Mouse (Mus musculus): ENCODE results near the gene Pom121. TPM values are rescaled to one million over a fixed set of nuclear protein-coding genes. Genes with fewer than 3 reads are reported as not detected.
A peak's percentile ranks its signal among the peaks of the same experiment; 100 is the strongest.

Pom121 gene
- polyA plus RNA-seq, 1 experiment from 2014 or later = 6.9 TPM

DNA sequence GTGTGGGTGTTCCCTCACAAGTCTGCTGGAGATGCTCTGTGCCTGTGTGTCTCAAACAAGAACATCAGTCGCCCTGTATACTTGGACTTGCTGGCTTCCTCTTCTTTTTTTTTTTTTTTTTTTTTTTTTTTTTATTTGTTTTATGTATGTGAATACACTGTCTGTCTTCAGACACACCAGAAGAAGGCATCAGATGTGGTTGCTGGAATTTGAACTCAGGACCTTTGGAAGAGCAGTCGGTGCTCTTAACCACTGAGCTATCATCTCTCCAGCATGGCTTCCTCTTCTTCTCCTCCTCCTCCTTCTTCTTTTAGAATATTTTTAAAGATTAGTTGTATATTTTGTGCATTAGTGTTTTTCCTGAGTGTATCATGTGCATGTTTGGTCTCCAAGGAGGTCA lies 36.8 kb downstream of the Pom121 start:
- Histone ChIP-seq H3K9ac (ENCODE audit: low read depth, low read length) (no peak overlapping the region), H3K4me3 (ENCODE audit: low read length) (no peak overlapping the region), H3K36me3 (ENCODE audit: control insufficient read depth, insufficient read depth, low read length) (no peaks in the 10 kb centered on the region), H3K27ac (ENCODE audit: low read length) (no peak overlapping the region), H3K9me3 (ENCODE audit: control insufficient read depth, low read length) (no peaks in the 10 kb centered on the region), H3K4me1 (ENCODE audit: control insufficient read depth, insufficient read depth, low read length) (no peaks in the 10 kb centered on the region), H3K27me3 (replicated peaks; ENCODE audit: control insufficient read depth, insufficient read depth, low read length) (no peaks in the 10 kb centered on the region), H3K4me2 (ENCODE audit: low read depth, low read length) (no peak overlapping the region)
- WGBS = 87% methylated on average over 2 of the region's 2 CpGs
- ATAC-seq = no peak

DNA sequence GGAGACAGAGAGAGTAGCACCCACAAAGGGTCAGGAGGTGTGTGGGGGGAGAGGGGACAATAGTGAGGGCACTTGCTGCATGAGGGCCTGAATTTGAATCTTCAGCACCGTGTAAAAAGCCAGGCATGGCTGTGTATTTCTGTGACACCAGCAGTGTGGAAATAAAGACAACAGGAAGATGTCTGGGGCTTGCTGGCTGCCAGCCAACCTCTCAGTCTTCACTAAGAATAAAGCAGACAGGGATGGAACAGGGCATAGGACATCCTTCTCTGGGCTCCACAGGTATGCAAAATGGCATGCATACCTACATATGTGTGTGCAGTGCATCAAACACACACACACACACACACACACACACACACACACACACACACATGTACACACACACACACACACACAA lies 38.3 kb downstream of the Pom121 start:
- Histone ChIP-seq H3K27ac (ENCODE audit: low read length) (no peak overlapping the region), H3K36me3 (ENCODE audit: control insufficient read depth, insufficient read depth, low read length) (no peaks in the 10 kb centered on the region), H3K4me3 (ENCODE audit: low read length) (no peak overlapping the region), H3K4me2 (ENCODE audit: low read depth, low read length) (no peak overlapping the region), H3K9me3 (ENCODE audit: control insufficient read depth, low read length) (no peaks in the 10 kb centered on the region), H3K27me3 (replicated peaks; ENCODE audit: control insufficient read depth, insufficient read depth, low read length) (no peaks in the 10 kb centered on the region), H3K4me1 (ENCODE audit: control insufficient read depth, insufficient read depth, low read length) (no peaks in the 10 kb centered on the region), H3K9ac (ENCODE audit: low read depth, low read length) (no peak overlapping the region)
- ATAC-seq = no peak
- WGBS = 33% methylated on average over 1 of the region's 1 CpGs

DNA sequence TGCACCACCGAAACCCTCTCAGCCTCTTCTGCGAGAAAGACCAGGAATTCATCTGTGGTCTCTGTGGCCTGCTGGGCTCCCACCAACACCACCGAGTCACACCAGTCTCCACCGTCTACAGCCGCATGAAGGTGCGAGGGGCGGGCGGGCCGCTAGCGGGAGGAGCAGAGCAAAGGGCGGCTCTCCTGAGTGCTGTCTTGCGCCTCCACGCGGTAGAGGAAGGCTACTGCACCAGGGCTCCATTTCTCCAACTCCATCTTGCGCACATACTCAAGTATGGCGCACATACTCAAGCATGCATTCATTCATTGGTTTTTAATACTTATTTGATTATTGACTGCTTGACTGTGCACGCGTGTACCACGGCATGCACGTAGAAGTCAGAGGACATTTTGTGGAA lies 40.8 kb downstream of the Pom121 start:
- H3K27ac ChIP-seq (ENCODE audit: low read length) = no peak overlapping the region
- H3K27me3 ChIP-seq (replicated peaks; ENCODE audit: control insufficient read depth, insufficient read depth, low read length) = no peaks in the 10 kb centered on the region
- H3K9ac ChIP-seq (ENCODE audit: low read depth, low read length) = no peak overlapping the region
- no peak overlapping the region for H3K4me3 ChIP-seq (ENCODE audit: low read length)
- H3K4me2 ChIP-seq (ENCODE audit: low read depth, low read length) = no peak overlapping the region
- H3K36me3 ChIP-seq (ENCODE audit: control insufficient read depth, insufficient read depth, low read length) = no peaks in the 10 kb centered on the region
- WGBS = 18% methylated on average over 20 of the region's 20 CpGs
- no peaks in the 10 kb centered on the region for H3K4me1 ChIP-seq (ENCODE audit: control insufficient read depth, insufficient read depth, low read length)
- H3K9me3 ChIP-seq (ENCODE audit: control insufficient read depth, low read length) = peaks cover 6% of the 10 kb centered on the region; the same call in 1 of the 2 replicates
- no peak for ATAC-seq

DNA sequence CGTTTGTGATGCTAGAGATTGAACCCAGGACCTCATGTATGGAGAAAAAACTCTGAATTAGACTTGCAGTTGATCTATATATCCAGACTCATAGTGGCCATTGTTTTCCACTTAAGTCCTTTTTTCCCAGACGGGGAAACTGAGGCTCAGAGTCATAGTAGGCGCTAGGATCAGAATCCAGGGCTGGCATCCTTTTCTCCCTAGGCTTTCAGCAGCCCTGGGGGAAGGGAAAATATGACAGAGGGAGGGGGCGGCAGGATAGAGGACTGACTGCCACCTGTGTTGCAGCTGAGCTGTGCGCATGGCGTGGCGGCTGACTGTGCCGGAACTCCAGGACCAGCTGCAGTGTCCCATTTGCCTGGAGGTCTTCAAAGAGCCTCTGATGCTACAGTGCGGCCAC lies 41.4 kb downstream of the Pom121 start, which contains the start of gene Trim50:
Trim50 (plus strand) TSS at position 301 of the 400 bp plus-strand sequence.
- H3K27me3 ChIP-seq (replicated peaks; ENCODE audit: control insufficient read depth, insufficient read depth, low read length) = no peaks in the 10 kb centered on the region
- no peak within 1 kb of the TSS for H3K9ac ChIP-seq (ENCODE audit: low read depth, low read length)
- no peaks in the 10 kb centered on the region for H3K36me3 ChIP-seq (ENCODE audit: control insufficient read depth, insufficient read depth, low read length)
- no peak within 1 kb of the TSS for H3K27ac ChIP-seq (ENCODE audit: low read length)
- peaks cover 6% of the 10 kb centered on the region; the same call in 1 of the 2 replicates for H3K9me3 ChIP-seq (ENCODE audit: control insufficient read depth, low read length)
- no peak for ATAC-seq
- H3K4me1 ChIP-seq (ENCODE audit: control insufficient read depth, insufficient read depth, low read length) = no peaks in the 10 kb centered on the region
- no peak within 1 kb of the TSS for H3K4me3 ChIP-seq (ENCODE audit: low read length)
- H3K4me2 ChIP-seq (ENCODE audit: low read depth, low read length) = no peak within 1 kb of the TSS
- 64% methylated on average over 9 of the region's 9 CpGs for WGBS

DNA sequence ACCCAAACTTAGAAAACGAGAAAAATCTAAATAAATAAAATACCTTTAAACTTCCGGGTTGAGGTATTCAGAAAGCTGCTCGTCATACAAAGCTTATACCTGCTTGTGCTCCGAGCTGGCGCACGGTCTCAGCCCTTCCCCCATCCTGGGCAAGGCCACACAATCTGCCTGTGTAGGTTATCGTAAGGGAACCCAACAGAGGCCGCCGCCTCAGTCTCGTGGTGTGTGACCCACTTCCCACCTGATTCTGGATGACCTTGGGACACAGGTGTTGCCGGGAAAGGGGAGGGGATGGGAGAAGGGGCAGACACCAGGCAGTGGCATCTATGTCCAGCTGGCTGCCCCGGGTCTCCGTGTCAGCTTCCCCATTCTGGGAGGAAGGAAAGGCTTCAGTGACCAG lies 42.7 kb downstream of the Pom121 start:
- WGBS = 77% methylated on average over 13 of the region's 13 CpGs
- ATAC-seq = peak; percentile 53; the same call in 1 of the 2 replicates
- Histone ChIP-seq H3K4me1 (ENCODE audit: control insufficient read depth, insufficient read depth, low read length) (no peaks in the 10 kb centered on the region), H3K4me3 (ENCODE audit: low read length) (no peak overlapping the region), H3K4me2 (ENCODE audit: low read depth, low read length) (no peak overlapping the region), H3K9me3 (ENCODE audit: control insufficient read depth, low read length) (peaks cover 6% of the 10 kb centered on the region; the same call in 1 of the 2 replicates), H3K27ac (ENCODE audit: low read length) (no peak overlapping the region), H3K36me3 (ENCODE audit: control insufficient read depth, insufficient read depth, low read length) (no peaks in the 10 kb centered on the region), H3K9ac (ENCODE audit: low read depth, low read length) (no peak overlapping the region), H3K27me3 (replicated peaks; ENCODE audit: control insufficient read depth, insufficient read depth, low read length) (no peaks in the 10 kb centered on the region)

DNA sequence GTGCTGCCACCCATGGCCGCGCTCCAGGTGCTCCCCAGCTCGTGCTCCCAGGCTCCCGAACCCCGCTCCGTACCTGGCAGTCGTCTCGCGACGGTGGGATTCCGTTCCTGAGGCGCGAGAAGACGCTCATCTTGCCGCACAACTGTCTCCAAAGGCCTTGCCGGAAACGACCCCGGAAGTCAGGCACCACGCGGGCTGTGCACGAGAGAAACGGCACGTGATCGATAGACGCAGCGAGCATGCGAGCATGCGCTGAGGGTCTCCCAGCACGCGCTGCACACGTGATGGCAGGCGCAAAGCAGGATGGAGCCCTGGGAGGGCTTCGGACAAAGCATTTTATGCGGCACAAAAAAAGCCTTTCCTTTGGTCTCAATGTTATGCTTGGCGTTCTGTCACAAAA lies 44.5 kb downstream of the Pom121 start, which contains the start of gene Fkbp6:
Fkbp6 (minus strand) TSS at position 183 of the 400 bp plus-strand sequence.
- Histone ChIP-seq H3K27ac (ENCODE audit: low read length) (no peak within 1 kb of the TSS), H3K9me3 (ENCODE audit: control insufficient read depth, low read length) (peaks cover 6% of the 10 kb centered on the region; the same call in 1 of the 2 replicates), H3K4me3 (ENCODE audit: low read length) (no peak within 1 kb of the TSS), H3K27me3 (replicated peaks; ENCODE audit: control insufficient read depth, insufficient read depth, low read length) (no peaks in the 10 kb centered on the region), H3K9ac (ENCODE audit: low read depth, low read length) (no peak within 1 kb of the TSS), H3K36me3 (ENCODE audit: control insufficient read depth, insufficient read depth, low read length) (no peaks in the 10 kb centered on the region), H3K4me1 (ENCODE audit: control insufficient read depth, insufficient read depth, low read length) (no peaks in the 10 kb centered on the region), H3K4me2 (ENCODE audit: low read depth, low read length) (no peak within 1 kb of the TSS)
- no peak for ATAC-seq
- WGBS = 89% methylated on average over 35 of the region's 35 CpGs

DNA sequence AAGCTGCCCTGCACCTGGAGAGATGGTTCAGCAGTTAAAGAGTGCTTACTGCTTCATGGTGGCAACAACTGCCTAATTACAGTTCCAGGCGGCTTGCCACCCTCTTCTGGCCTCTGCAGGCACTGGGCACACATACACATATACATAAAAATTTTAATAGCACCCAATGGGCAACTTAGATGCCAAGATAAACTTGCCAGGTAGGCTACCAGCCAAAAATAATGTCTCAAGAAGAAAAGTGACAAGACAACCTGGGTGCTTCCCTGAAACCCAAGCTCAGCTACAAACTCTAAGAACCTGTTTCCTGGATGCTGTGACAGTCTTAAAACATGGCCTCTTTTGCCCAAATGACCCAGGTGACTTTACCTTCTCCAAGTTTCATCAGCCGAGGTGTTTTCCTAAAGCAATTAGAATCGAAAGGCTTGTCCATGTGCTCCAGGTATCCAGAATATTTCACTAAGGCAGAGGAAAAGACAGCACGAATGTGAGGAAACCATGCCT lies 46.8 kb downstream of the Pom121 start:
- no peak overlapping the region for H3K27ac ChIP-seq (ENCODE audit: low read length)
- H3K4me3 ChIP-seq (ENCODE audit: low read length) = no peak overlapping the region
- peaks cover 6% of the 10 kb centered on the region; the same call in 1 of the 2 replicates for H3K9me3 ChIP-seq (ENCODE audit: control insufficient read depth, low read length)
- no peak for ATAC-seq
- H3K36me3 ChIP-seq (ENCODE audit: control insufficient read depth, insufficient read depth, low read length) = no peaks in the 10 kb centered on the region
- H3K4me1 ChIP-seq (ENCODE audit: control insufficient read depth, insufficient read depth, low read length) = no peaks in the 10 kb centered on the region
- WGBS = 61% methylated on average over 4 of the region's 4 CpGs
- H3K9ac ChIP-seq (ENCODE audit: low read depth, low read length) = no peak overlapping the region
- no peak overlapping the region for H3K4me2 ChIP-seq (ENCODE audit: low read depth, low read length)
- no peaks in the 10 kb centered on the region for H3K27me3 ChIP-seq (replicated peaks; ENCODE audit: control insufficient read depth, insufficient read depth, low read length)

DNA sequence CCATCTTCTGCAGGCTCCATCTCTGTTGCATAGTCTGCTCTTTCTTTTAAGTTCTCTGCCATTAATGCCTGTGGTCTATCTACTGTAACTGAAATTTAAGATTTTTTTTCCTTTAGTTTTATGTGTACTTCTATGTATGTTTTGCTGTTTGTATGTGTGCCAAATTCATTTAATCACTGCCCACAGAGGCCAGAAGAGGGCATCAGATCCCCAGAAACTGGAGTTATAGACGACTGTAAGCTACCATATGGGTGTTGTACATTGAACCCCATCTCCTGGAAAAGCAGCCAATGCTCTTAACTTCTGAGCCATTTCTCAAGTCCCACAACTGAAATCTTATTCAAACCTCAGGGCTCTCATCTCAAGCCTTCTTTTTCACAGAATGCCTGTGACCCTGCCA lies 47.9 kb downstream of the Pom121 start:
- Histone ChIP-seq H3K4me1 (ENCODE audit: control insufficient read depth, insufficient read depth, low read length) (no peaks in the 10 kb centered on the region), H3K9me3 (ENCODE audit: control insufficient read depth, low read length) (peaks cover 6% of the 10 kb centered on the region; the same call in 1 of the 2 replicates), H3K27me3 (replicated peaks; ENCODE audit: control insufficient read depth, insufficient read depth, low read length) (no peaks in the 10 kb centered on the region), H3K27ac (ENCODE audit: low read length) (no peak overlapping the region), H3K4me2 (ENCODE audit: low read depth, low read length) (no peak overlapping the region), H3K9ac (ENCODE audit: low read depth, low read length) (no peak overlapping the region), H3K36me3 (ENCODE audit: control insufficient read depth, insufficient read depth, low read length) (no peaks in the 10 kb centered on the region), H3K4me3 (ENCODE audit: low read length) (no peak overlapping the region)
- 21% methylated on average over 1 of the region's 1 CpGs for WGBS
- ATAC-seq = no peak

DNA sequence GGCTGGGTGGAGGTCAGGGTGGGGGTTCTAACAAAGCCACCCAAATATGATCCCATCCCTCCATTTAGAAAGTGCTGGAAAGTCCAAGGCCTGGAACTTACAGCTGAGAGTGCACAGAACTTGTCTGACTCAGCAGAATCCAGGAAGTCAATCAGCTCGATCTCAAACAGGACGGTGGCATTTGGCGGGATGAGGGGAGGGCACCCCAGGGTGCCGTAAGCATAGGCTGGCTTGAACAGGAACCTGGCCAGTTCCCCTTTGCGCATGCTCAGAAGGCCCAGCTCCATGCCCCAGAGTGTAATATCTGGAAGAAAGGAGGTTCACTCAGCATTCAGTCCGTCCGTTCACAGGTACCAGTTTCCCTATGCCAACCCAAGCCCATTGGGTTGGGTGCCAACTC lies 48.4 kb downstream of the Pom121 start:
- Histone ChIP-seq H3K9me3 (ENCODE audit: control insufficient read depth, low read length) (peaks cover 6% of the 10 kb centered on the region; the same call in 1 of the 2 replicates), H3K9ac (ENCODE audit: low read depth, low read length) (no peak overlapping the region), H3K4me1 (ENCODE audit: control insufficient read depth, insufficient read depth, low read length) (no peaks in the 10 kb centered on the region), H3K27ac (ENCODE audit: low read length) (no peak overlapping the region), H3K4me2 (ENCODE audit: low read depth, low read length) (no peak overlapping the region), H3K27me3 (replicated peaks; ENCODE audit: control insufficient read depth, insufficient read depth, low read length) (no peaks in the 10 kb centered on the region), H3K36me3 (ENCODE audit: control insufficient read depth, insufficient read depth, low read length) (no peaks in the 10 kb centered on the region), H3K4me3 (ENCODE audit: low read length) (no peak overlapping the region)
- no peak for ATAC-seq
- 75% methylated on average over 7 of the region's 7 CpGs for WGBS

DNA sequence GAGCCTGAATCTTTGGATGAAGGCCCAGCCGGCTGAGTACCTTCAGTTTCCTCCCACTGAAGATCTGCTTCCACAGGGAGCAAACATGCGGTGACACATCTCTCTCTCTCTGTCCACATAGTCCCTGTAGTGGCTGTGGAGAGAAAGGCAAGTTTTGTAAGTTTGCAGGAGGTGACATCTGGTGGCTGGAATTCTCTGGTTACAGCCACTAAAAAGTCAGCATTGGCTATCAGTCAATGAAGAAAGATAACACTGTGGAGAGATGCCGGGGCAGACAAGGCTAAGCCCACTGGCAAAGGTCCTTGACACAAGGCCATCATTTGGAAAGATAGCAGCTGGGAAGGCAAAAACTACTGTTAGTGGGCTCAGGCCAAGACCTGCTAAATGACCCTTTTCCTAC lies 56.8 kb downstream of the Pom121 start:
- no peak overlapping the region for H3K4me3 ChIP-seq (ENCODE audit: low read length)
- WGBS = 45% methylated on average over 3 of the region's 3 CpGs
- H3K4me1 ChIP-seq (ENCODE audit: control insufficient read depth, insufficient read depth, low read length) = no peaks in the 10 kb centered on the region
- H3K27ac ChIP-seq (ENCODE audit: low read length) = no peak overlapping the region
- no peak overlapping the region for H3K4me2 ChIP-seq (ENCODE audit: low read depth, low read length)
- H3K9me3 ChIP-seq (ENCODE audit: control insufficient read depth, low read length) = no peaks in the 10 kb centered on the region
- no peaks in the 10 kb centered on the region for H3K27me3 ChIP-seq (replicated peaks; ENCODE audit: control insufficient read depth, insufficient read depth, low read length)
- no peak for ATAC-seq
- no peak overlapping the region for H3K9ac ChIP-seq (ENCODE audit: low read depth, low read length)
- no peaks in the 10 kb centered on the region for H3K36me3 ChIP-seq (ENCODE audit: control insufficient read depth, insufficient read depth, low read length)

All from intestine, embryonic 16.5 days (tissue).